Mouse (Mus musculus) ovary, adult 18-20 months (tissue): ENCODE data around the gene Ggt7.
A peak's percentile ranks its signal among the peaks of the same experiment; 100 is the strongest.
"Not testable (repeated sequence)": the region's sequence is repeated elsewhere in the genome, so short reads cannot be mapped to it uniquely, and the experiment has no call there.

Experiments used
- DNase-seq: peaks from one replicate; pipeline ENCODE4 v3.0.0; 2022; ENCODE audit warnings: low spot score, mixed read lengths

Gene Ggt7

DNA sequence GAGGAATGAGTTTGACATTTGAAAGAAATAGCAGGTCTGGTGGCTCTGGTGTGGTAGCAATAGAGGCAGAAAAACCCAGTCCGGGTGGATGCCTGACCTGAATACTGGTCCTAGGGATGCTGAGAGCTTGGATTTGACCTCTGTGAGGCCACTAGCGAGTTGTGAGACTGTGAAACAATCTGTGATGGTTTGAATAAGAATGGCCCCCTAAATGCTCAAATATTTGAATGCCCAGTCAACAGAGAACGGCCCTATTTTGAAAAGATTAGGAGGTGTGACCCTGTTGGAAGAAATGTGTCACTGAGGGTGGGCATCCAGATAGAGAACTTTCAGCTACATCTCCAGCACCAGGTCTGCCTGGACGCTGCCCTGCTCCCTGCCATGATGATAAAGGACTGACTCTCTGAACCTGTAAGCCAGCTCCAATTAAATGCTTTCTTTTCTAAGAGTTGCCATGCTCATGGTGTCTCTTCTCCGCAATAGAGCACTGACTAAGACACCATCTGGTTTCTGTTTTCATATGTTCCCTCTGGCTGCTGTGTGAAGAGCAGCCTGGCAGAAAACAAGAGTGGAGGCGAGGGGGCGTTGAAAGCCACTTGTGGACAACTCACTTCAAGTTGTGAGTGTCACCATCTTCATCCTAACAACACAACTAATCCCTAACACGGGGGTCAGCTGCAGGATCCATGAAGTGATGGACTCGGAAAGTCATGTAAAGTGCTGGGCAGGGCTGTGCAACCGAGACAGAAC is 10.1 kb downstream of the Ggt7 start:
- no peak for DNase-seq

DNA sequence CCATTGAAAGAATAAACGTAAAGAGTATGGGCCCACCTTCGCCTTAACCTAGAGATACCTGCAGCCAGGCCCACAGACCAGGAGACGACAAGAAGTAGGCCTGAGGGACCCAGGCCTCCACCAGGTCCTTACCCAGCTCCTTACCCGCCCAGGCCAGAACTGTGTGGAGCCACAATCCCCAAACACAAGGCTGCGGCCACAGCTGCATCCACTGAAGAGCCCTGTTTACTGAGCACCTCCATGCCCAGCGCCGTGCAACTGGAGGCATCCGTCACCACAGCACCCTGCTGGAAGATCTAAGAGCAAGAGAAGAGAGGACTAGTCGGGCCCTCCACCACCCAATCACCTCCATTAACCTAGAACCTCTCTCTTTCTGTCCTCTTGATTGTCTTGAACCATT is 12.2 kb downstream of the Ggt7 start:
- no peak for DNase-seq

DNA sequence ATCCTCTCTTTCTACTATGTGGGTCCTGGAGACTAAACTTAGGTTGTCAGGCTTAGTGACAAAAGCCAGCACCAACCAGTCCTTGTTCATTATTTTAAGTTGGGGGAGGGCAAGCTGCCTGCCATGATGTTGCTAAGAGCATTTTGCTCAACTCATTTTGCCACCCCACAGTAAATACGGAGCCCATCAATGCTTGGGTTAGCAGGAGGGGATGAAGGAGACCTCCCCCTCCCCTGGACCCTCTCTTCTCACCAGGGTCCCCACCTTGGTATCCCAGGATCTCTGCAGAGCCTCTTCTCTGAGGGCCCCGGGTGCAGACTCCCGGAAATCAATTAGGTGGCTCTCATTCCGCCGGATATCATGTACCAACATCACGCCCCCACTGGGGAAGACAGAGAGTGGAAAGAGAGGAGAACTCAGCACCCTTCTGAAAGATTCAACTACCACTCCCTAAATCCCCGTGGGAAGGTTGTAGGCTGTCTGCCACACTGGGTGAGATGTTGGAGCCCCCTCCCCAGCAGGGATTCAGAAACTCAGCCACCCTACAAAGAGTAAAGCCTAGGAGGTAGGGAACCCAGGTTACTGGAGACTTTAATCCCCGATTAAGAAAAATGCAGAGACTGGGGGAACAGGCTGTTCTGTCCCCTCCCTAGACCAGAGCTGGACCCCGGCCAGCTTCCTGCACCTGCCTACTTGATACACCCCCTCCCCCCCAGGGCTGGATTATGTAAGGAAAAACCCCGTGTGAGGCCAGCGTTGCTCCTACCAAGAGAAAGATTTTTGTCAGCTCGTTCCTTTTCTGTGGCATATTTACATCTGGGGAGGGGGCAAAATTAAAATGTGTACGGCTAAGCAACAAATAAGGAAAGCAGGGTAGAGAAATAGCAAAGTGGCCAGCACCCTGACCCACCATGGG is 13.3 kb downstream of the Ggt7 start:
- DNase-seq: no peak

DNA sequence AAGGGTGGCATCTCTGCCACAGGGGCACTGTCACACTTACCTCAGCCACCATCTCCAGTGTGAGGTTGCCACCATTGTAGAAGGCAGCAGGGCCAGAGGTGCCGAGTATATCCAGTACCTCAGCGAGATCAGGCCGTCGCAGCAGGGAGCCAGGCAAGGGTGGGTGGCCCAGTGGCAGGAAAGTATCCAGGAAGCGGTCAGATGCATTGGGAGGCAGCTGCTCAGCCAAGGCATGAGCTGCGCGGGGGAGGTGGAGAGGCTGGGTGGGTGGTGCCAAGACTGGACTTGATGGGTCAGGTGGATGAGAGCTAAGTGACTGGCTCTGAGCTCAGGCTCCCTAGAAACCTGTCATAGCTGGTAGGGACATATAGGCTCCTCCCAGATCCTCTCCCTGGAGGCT is 15.4 kb downstream of the Ggt7 start:
- no peak for DNase-seq

DNA sequence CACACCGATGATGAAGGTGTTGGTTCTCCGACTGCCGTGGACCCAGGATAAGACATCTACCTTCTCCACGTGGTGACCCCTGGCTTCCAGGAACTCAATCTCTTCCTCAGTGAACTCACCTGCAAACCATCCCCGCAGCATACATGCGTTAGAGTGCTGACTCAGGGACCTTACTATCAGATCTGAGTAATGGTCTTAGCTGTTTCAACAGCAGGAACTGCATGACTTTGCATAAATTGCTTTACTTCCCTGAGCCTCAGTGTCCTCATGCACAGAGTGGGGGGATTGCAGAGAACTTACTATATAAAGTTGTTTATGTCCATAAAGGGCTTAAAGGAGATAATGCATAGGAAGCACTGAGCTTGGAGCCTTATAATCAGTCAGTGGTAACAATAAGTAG is 27.0 kb downstream of the Ggt7 start:
- no peak for DNase-seq

DNA sequence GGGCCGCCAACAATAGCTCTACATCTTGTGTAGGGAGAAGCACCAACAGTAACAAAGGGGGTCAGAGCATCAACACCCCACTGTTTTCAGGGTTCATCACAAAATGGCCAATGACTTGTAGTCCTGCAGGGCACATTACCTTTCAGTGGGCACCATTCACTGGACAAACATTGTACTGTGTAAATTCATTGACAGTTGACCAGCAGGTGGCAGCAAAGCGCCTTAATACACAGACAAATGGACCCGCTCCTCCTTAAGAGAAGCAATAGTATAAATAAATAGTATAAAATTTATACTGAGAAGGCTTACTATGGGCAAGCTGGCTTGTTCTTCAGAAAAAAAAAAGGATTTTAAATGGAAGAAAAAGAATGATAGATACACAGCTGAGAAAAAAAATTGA is 36.0 kb downstream of the Ggt7 start:
- DNase-seq: no peak

DNA sequence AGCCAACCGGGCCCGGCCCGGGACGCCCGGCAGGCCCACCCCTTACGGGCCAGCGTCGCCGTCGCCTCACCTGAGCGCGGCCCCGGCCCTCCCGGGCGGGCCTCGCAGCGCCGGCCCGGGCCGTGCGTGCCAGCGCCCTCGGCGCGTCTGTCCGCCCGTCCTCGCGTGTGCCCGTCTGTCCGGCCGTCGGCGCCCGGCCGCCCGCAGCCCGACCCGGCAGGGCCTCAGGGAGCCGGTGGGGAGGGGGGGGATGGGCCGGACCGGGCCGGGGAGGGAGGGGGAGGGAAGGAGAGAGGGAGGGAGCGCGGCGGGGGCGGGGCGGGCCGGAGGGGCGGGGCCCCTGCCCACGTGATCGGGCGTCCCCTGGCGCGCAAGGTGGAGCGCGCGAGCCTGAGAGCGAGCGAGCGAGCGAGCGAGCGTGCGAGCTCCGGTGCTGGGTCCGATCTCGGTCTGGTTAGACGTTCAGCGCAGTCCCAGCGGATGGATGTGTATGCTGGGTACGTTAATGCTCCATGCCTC is 44.4 kb downstream of the Ggt7 start, which contains the start of gene Ncoa6:
Gene Ncoa6 (minus strand): TSS at position 325 of the 519 bp plus-strand sequence.
- peak; percentile 47 for DNase-seq

DNA sequence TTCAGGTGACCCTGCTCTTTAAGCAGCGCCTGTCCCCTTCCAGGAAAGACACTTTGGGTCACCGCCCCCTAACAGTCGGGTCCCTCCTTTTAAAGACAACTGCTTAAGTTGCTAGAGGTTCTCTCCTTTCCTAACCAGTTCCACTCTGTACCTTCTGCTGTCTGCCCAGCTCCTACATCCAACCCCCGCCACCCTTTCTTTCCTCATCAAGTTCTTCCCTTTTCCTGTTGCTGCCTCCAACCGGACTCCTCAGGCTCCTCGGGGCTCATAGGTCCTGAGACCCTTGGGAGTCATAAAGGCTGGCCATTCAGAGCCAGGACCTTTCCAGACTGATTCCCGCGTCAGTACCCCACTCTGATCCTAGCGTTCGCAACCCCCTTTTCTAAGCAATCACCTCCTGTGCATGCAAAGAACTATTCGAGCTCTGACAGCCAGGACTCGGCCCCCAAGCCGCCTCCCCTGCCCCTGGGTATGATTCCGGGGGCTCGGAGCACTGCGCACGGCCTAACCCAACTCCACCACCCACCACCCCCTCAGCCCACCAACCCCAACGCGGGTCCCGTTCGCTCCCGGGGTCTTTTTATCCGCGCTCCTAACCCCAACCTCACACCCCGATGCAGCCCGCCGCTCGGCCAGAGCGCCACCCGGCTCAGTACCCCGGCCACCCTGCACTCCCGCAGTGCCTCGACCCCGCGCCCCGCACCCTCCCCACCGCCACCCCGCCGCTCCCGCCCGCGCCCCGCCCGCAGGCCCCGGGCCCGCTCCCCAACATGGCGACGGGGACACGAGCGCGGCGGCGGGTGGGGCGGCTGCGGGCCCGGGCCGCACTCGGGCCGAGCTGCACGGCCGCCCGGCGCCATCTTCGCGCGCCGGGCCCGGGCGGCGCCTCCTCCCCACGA is 45.1 kb downstream of the Ggt7 start:
- DNase-seq: no peak

DNA sequence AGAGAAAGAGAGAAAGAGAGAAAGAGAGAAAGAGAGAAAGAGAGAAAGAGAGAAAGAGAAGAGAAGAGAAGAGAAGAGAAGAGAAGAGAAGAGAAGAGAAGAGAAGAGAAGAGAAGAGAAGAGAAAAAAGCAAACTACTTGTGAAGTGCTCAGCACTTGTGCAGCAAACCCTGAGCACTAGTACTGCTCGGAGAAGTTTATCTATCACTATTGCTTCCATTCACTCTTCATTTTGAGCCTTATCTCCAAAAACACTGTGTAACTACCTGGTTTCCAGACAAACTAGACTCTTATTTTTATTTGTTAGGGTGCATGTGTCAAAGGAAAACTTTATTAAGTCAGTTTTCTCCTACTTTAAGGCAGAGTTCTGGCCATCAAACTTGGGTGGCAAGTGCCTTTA is 51.2 kb downstream of the Ggt7 start:
- no peak for DNase-seq

DNA sequence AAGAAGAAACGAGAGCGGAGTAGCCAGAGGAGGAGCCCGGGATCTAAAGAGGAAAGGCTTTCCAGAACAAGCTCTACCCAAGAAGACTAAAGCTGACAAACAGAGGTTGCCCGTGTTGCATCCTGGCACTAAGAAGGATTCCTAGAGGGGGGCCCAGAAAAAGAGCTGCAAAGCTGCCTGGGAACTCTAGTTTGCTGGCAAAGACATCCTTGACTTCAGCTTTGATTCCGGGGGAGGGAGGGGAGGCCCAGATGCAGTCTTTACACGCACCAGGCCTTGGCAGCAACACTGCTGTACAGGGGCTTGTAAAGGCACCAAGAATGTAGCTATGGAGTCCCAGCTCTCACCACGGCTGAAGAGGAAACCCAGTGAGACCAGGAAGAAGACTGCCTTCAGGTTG is 64.4 kb downstream of the Ggt7 start:
- no peak for DNase-seq

DNA sequence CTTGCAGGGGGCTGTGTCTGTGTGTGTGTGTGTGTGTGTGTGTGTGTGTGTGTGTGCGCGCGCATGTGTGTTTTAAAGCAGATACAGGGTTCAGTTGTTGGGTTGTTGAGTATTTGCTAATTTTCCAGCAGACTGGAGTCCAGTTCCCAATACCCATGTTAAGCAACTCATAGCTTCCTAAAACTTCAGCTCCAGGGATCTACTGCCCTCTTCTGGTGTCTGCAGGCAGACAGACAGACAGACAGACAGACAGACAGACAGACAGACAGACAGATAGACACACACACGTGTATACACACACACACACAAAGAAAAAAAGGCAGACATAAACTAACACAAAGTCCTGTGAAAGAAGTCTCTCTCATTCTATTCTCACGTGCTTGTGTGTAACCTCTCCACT is 66.8 kb downstream of the Ggt7 start:
- DNase-seq: no peak

DNA sequence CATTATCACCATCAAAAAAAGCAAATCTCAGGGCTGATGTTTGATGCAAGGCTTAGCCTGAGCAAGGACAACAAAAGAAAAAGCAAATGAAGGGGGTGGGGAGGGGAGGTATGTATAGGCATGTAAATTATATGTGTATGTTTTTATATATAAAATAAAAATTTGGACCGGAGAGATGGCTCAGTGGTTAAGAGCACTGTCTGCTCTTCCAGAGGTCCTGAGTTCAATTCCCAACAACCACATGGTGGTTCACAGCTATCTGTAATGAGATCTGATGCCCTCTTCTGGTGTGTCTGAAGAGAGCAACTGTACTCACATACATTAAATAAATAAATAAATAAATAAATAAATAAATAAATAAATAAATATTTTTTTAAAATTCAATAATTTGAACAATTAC is 70.1 kb downstream of the Ggt7 start:
- not testable (repeated sequence) for DNase-seq

DNA sequence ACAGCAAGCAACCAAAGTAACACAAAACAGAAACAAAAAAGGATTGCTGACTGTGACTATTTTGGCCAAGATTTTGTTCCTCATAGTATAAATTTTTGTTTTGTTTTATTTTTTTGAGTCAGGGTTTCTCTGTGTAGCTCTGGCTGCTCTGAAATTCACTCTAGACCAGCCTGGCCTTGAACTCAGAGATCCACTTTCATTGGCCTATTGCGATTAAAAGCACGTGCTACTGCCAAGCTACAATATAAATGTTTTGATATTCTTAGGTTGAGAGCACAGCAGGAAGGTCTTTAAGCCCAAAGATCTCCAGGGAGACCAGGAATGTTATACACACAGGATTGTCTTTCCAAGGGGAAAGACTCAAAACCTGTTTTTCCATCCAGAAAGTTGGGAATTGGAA is 74.6 kb downstream of the Ggt7 start:
- peak; percentile 55 for DNase-seq

DNA sequence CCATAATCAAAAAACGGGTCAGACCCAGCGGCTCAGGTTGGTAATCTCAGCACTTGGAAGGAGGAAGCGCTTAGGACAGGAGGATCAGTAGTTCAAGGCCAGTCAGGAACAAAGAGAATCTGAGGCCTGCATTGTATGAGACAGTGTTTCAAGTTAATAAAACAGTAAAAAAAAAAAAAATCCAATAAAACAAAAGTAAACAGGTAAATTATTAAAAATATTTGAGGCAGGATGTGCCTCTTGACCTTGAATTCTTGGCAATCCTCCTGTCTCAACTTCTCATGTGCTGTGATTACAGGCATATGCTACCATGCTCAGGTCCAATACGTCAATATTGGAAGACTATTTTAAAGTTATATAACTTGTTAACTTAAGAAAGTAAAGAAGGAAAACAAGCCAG is 75.1 kb downstream of the Ggt7 start:
- no peak for DNase-seq
